In genomic region chr15:100306201-100306600, GRCm38 (mm10) we compare ENCODE assay signal across 19 mouse cellular contexts. TPM values are rescaled to one million over a fixed set of nuclear protein-coding genes. Genes with fewer than 3 reads are reported as not detected.
DNase-seq lines count a peak whose midpoint lies in the region; ATAC-seq and TF ChIP-seq lines count a peak whose summit lies in the region.
"Had no signal": no experiment of that assay in that cellular context is flagged by ENCODE, and none has a peak within 500 bp of the region (broad histone marks: within the 10 kb centered on the region; RNA-seq: fewer than 3 reads in every experiment).

No protein-coding gene starts in this region.

- H3K4me2 ChIP-seq in kidney, embryonic 15.5 days, result peak overlapping the region; percentile 83
- peak overlapping the region; percentile 78; the same call in 1 of the 2 replicates for H3K4me2 ChIP-seq in stomach, embryonic 15.5 days
- H3K4me2 ChIP-seq in stomach, postnatal 0 days (replicated peaks; ENCODE audit: low read depth), result no peak overlapping the region
- H3K4me2 ChIP-seq in liver, embryonic 13.5 days, result peak overlapping the region; percentile 87
- H3K4me2 ChIP-seq in intestine, embryonic 15.5 days (replicated peaks), result no peak overlapping the region

- WGBS in kidney, embryonic 15.5 days, result 70% methylated on average over 2 of the region's 2 CpGs
- WGBS in stomach, embryonic 15.5 days, result 73% methylated on average over 2 of the region's 2 CpGs
- 63% methylated on average over 2 of the region's 2 CpGs for WGBS in stomach, postnatal 0 days
- 50% methylated on average over 2 of the region's 2 CpGs for WGBS in liver, embryonic 13.5 days (ENCODE audit: insufficient replicate concordance)
- 76% methylated on average over 2 of the region's 2 CpGs for WGBS in intestine, embryonic 15.5 days

- ATAC-seq in kidney, embryonic 15.5 days (replicated peaks; ENCODE audit: low FRiP score), result no peak
- no peak for ATAC-seq in stomach, embryonic 15.5 days (ENCODE audit: insufficient read depth, low FRiP score, low read depth)
- no peak for ATAC-seq in stomach, postnatal 0 days (ENCODE audit: low FRiP score, low TSS enrichment)
- ATAC-seq in liver, embryonic 13.5 days (ENCODE audit: low read depth), result no peak
- ATAC-seq in intestine, embryonic 15.5 days, result no peak
- ATAC-seq: forebrain, embryonic 16.5 days; intestine, postnatal 0 days had no signal

- H3K9me3 ChIP-seq in kidney, embryonic 15.5 days (replicated peaks), result no peaks in the 10 kb centered on the region
- no peaks in the 10 kb centered on the region for H3K9me3 ChIP-seq in stomach, embryonic 15.5 days
- no peaks in the 10 kb centered on the region for H3K9me3 ChIP-seq in stomach, postnatal 0 days (ENCODE audit: control insufficient read depth, low read length)
- H3K9me3 ChIP-seq in liver, embryonic 13.5 days (replicated peaks), result no peaks in the 10 kb centered on the region
- H3K9me3 ChIP-seq in intestine, embryonic 15.5 days, result no peaks in the 10 kb centered on the region
- H3K9me3 ChIP-seq: hindbrain, embryonic 13.5 days had no signal

- no peak overlapping the region for H3K27ac ChIP-seq in kidney, embryonic 15.5 days
- H3K27ac ChIP-seq in stomach, embryonic 15.5 days, result no peak overlapping the region
- no peak overlapping the region for H3K27ac ChIP-seq in stomach, postnatal 0 days (replicated peaks)
- no peak overlapping the region; the same call in 1 of the 2 replicates for H3K27ac ChIP-seq in liver, embryonic 13.5 days
- H3K27ac ChIP-seq in intestine, embryonic 15.5 days, result no peak overlapping the region
- H3K27ac ChIP-seq: hindbrain, embryonic 13.5 days had no signal

- no peak for TF ChIP-seq CTCF in stomach, postnatal 0 days (IDR thresholded peaks at IDR 0.05; ENCODE audit: low read depth)

- no peak for DNase-seq in kidney, postnatal 14 days
- DNase-seq in stomach, postnatal 0 days (ENCODE audit: low spot score), result no peak
- no peak for DNase-seq in liver, embryonic 13.5 days
- no peak for DNase-seq in testis, postnatal 14 days (ENCODE audit: low spot score)
- DNase-seq: cerebellum, adult 11 months; cerebellum, postnatal 25 days; heart, postnatal 10 days; kidney, postnatal 36 days; lung, adult 18-20 months; midbrain, embryonic 14.5 days; retina, postnatal 1 day had no signal

- no peak overlapping the region for H3K9ac ChIP-seq in kidney, embryonic 15.5 days
- no peak overlapping the region for H3K9ac ChIP-seq in stomach, embryonic 15.5 days
- no peak overlapping the region for H3K9ac ChIP-seq in stomach, postnatal 0 days (ENCODE audit: low read length)
- no peak overlapping the region for H3K9ac ChIP-seq in liver, embryonic 13.5 days
- no peak overlapping the region for H3K9ac ChIP-seq in intestine, embryonic 15.5 days

- H3K4me1 ChIP-seq in kidney, embryonic 15.5 days, result peaks cover 14% of the 10 kb centered on the region
- 0 out of 2 replicates have a peak, but pooled peaks cover 3% of the 10 kb centered on the region for H3K4me1 ChIP-seq in stomach, embryonic 15.5 days
- H3K4me1 ChIP-seq in stomach, postnatal 0 days (replicated peaks; ENCODE audit: control insufficient read depth, insufficient read depth), result peaks cover 3% of the 10 kb centered on the region; the same call in 1 of the 2 replicates
- peaks cover 42% of the 10 kb centered on the region for H3K4me1 ChIP-seq in liver, embryonic 13.5 days (replicated peaks)
- H3K4me1 ChIP-seq in intestine, embryonic 15.5 days (replicated peaks), result 0 out of 2 replicates have a peak, but pooled peaks cover 2% of the 10 kb centered on the region

- H3K36me3 ChIP-seq in kidney, embryonic 15.5 days, result no peaks in the 10 kb centered on the region
- H3K36me3 ChIP-seq in stomach, embryonic 15.5 days, result no peaks in the 10 kb centered on the region
- H3K36me3 ChIP-seq in stomach, postnatal 0 days (ENCODE audit: control insufficient read depth, insufficient read depth, low read length), result no peaks in the 10 kb centered on the region
- no peaks in the 10 kb centered on the region for H3K36me3 ChIP-seq in liver, embryonic 13.5 days
- H3K36me3 ChIP-seq in intestine, embryonic 15.5 days, result no peaks in the 10 kb centered on the region
- H3K36me3 ChIP-seq: hindbrain, embryonic 13.5 days had no signal

- TF ChIP-seq EP300 in stomach, postnatal 0 days (optimal IDR thresholded peaks at IDR 0.05), result no peak

- H3K4me3 ChIP-seq in kidney, embryonic 15.5 days (replicated peaks), result 0 out of 2 replicates have a peak overlapping the region, but pooled peaks have one; percentile 57
- H3K4me3 ChIP-seq in stomach, embryonic 15.5 days (replicated peaks), result no peak overlapping the region
- H3K4me3 ChIP-seq in stomach, postnatal 0 days (ENCODE audit: low read depth, low read length), result no peak overlapping the region
- peak overlapping the region; percentile 73 for H3K4me3 ChIP-seq in liver, embryonic 13.5 days (replicated peaks)
- no peak overlapping the region for H3K4me3 ChIP-seq in intestine, embryonic 15.5 days (replicated peaks)

- no peaks in the 10 kb centered on the region for H3K27me3 ChIP-seq in kidney, embryonic 15.5 days
- H3K27me3 ChIP-seq in stomach, embryonic 15.5 days (replicated peaks), result no peaks in the 10 kb centered on the region
- no peaks in the 10 kb centered on the region for H3K27me3 ChIP-seq in stomach, postnatal 0 days (ENCODE audit: control insufficient read depth, insufficient read depth, low read length)
- no peaks in the 10 kb centered on the region for H3K27me3 ChIP-seq in liver, embryonic 13.5 days
- H3K27me3 ChIP-seq in intestine, embryonic 15.5 days (replicated peaks), result no peaks in the 10 kb centered on the region
- H3K27me3 ChIP-seq: hindbrain, embryonic 13.5 days had no signal

RNA-seq across cellular contexts. Expression of gene Mettl7a1, which starts 2.3 kb away (rescaled TPM):
- polyA plus RNA-seq in kidney, embryonic 15.5 days (2015; fragmentation: Nextera tagmentation; extraction: Ambion mirVana), result 13.2 and 18.4 TPM in 2 replicates
- 6.3 and 7.0 TPM in 2 replicates for polyA plus RNA-seq in stomach, embryonic 15.5 days (2015; fragmentation: Nextera tagmentation; extraction: Ambion mirVana)
- 9.1 and 9.5 TPM in 2 replicates for polyA plus RNA-seq in stomach, postnatal 0 days (2015; fragmentation: Nextera tagmentation; extraction: Ambion mirVana)
- 6.6 and 7.7 TPM in 2 replicates for polyA plus RNA-seq in liver, embryonic 13.5 days (2015; fragmentation: Nextera tagmentation; extraction: Ambion mirVana)
- 4.2 and 4.6 TPM in 2 replicates for polyA plus RNA-seq in intestine, embryonic 15.5 days (2015; fragmentation: Nextera tagmentation; extraction: Ambion mirVana)

RNA-seq across cellular contexts. Expression of gene Tmprss12, which starts 25.6 kb away (rescaled TPM):
- polyA plus RNA-seq in kidney, embryonic 15.5 days (2015; fragmentation: Nextera tagmentation; extraction: Ambion mirVana), result not detected in 2 replicates
- polyA plus RNA-seq in stomach, embryonic 15.5 days (2015; fragmentation: Nextera tagmentation; extraction: Ambion mirVana), result 0.15 and 0.28 TPM in 2 replicates
- 0.11 TPM in 1 of 2 replicates, not detected in the other for polyA plus RNA-seq in stomach, postnatal 0 days (2015; fragmentation: Nextera tagmentation; extraction: Ambion mirVana)
- polyA plus RNA-seq in liver, embryonic 13.5 days (2015; fragmentation: Nextera tagmentation; extraction: Ambion mirVana), result not detected in 2 replicates
- not detected in 2 replicates for polyA plus RNA-seq in intestine, embryonic 15.5 days (2015; fragmentation: Nextera tagmentation; extraction: Ambion mirVana)
- polyA plus RNA-seq: forebrain, embryonic 16.5 days; hindbrain, embryonic 13.5 days; intestine, postnatal 0 days; midbrain, embryonic 14.5 days; small intestine, adult 2 months; thymus, postnatal 0 days had no signal

RNA-seq across cellular contexts. Expression of gene Mettl7a3, which starts 28.5 kb away (rescaled TPM):
- 0.17 TPM in 1 of 2 replicates, not detected in the other for polyA plus RNA-seq in kidney, embryonic 15.5 days (2015; fragmentation: Nextera tagmentation; extraction: Ambion mirVana)
- polyA plus RNA-seq in stomach, embryonic 15.5 days (2015; fragmentation: Nextera tagmentation; extraction: Ambion mirVana), result not detected in 2 replicates
- not detected in 2 replicates for polyA plus RNA-seq in stomach, postnatal 0 days (2015; fragmentation: Nextera tagmentation; extraction: Ambion mirVana)
- polyA plus RNA-seq in liver, embryonic 13.5 days (2015; fragmentation: Nextera tagmentation; extraction: Ambion mirVana), result not detected in 2 replicates
- polyA plus RNA-seq in intestine, embryonic 15.5 days (2015; fragmentation: Nextera tagmentation; extraction: Ambion mirVana), result 0.21 TPM in 1 of 2 replicates, not detected in the other
- polyA plus RNA-seq: forebrain, embryonic 16.5 days; intestine, postnatal 0 days; midbrain, embryonic 14.5 days; small intestine, adult 2 months; thymus, postnatal 0 days had no signal

RNA-seq across cellular contexts. Expression of gene Methig1, which starts 46.7 kb away (rescaled TPM):
- polyA plus RNA-seq in kidney, embryonic 15.5 days (2015; fragmentation: Nextera tagmentation; extraction: Ambion mirVana), result 0.94 and 1.5 TPM in 2 replicates
- 0.14 and 0.24 TPM in 2 replicates for polyA plus RNA-seq in stomach, embryonic 15.5 days (2015; fragmentation: Nextera tagmentation; extraction: Ambion mirVana)
- polyA plus RNA-seq in stomach, postnatal 0 days (2015; fragmentation: Nextera tagmentation; extraction: Ambion mirVana), result 0.17 TPM in 1 of 2 replicates, not detected in the other
- polyA plus RNA-seq in liver, embryonic 13.5 days (2015; fragmentation: Nextera tagmentation; extraction: Ambion mirVana), result not detected in 2 replicates
- polyA plus RNA-seq in intestine, embryonic 15.5 days (2015; fragmentation: Nextera tagmentation; extraction: Ambion mirVana), result 0.14 and 0.15 TPM in 2 replicates
- polyA plus RNA-seq: forebrain, embryonic 16.5 days; intestine, postnatal 0 days; midbrain, embryonic 14.5 days; small intestine, adult 2 months had no signal

RNA-seq across cellular contexts. Expression of gene Mettl7a2, which starts 46.8 kb away (rescaled TPM):
- polyA plus RNA-seq in kidney, embryonic 15.5 days (2015; fragmentation: Nextera tagmentation; extraction: Ambion mirVana), result 0.26 TPM in 1 of 2 replicates, not detected in the other
- polyA plus RNA-seq in stomach, embryonic 15.5 days (2015; fragmentation: Nextera tagmentation; extraction: Ambion mirVana), result not detected in 2 replicates
- not detected in 2 replicates for polyA plus RNA-seq in stomach, postnatal 0 days (2015; fragmentation: Nextera tagmentation; extraction: Ambion mirVana)
- not detected in 2 replicates for polyA plus RNA-seq in liver, embryonic 13.5 days (2015; fragmentation: Nextera tagmentation; extraction: Ambion mirVana)
- not detected in 2 replicates for polyA plus RNA-seq in intestine, embryonic 15.5 days (2015; fragmentation: Nextera tagmentation; extraction: Ambion mirVana)
- polyA plus RNA-seq: forebrain, embryonic 16.5 days; hindbrain, embryonic 13.5 days; intestine, postnatal 0 days; midbrain, embryonic 14.5 days; small intestine, adult 2 months; thymus, postnatal 0 days had no signal

Comparison
In these comparisons a context has a peak if more than half of its experiments do, and no peak if none do; other contexts are left out.
1. H3K4me2 ChIP-seq: peak in kidney, embryonic 15.5 days (single experiment), stomach, embryonic 15.5 days (single experiment) and liver, embryonic 13.5 days (single experiment); none in stomach, postnatal 0 days (single experiment) and intestine, embryonic 15.5 days (single experiment).
2. H3K4me3 ChIP-seq: peak in kidney, embryonic 15.5 days (single experiment) and liver, embryonic 13.5 days (single experiment); none in stomach, embryonic 15.5 days (single experiment), stomach, postnatal 0 days (single experiment) and intestine, embryonic 15.5 days (single experiment).